Mouse (Mus musculus): ENCODE measurements around the gene Atp6v1a.

Atp6v1a gene

GRCm38 (mm10) chr16:44139536-44140185 is at the start of gene Atp6v1a, which contains the start of gene Naa50:
TSS of gene Atp6v1a (minus strand) at chr16:44139705.
TSS of gene Naa50 (plus strand) at chr16:44139830.
- peak; percentile 86 to 89 for DNase-seq (ENCODE audit: low spot score in 2 of 2)

DNA sequence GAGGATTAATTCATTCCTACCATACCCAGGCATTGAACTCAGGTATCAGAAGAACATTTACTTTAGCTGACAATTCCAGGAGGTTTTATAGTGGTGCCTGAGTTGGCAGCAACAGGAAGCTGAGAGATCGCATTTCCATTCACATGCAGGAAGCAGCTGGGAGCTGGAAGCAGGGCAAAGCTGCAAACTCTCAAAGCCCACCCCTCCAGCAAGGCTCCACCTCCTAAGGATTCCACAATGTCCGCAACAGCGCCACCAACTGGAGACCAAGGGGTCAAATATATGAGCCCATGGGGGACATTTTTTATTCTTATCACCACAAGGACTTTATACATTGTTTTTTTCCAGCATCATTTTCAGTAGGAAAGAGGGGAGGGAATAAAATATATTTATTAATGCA is 49.3 kb upstream of the Atp6v1a start:
- no peak for DNase-seq (ENCODE audit: low spot score in 2 of 2)

GRCm38 (mm10) chr16:44187172-44187571 is 47.7 kb upstream of the Atp6v1a start:
- no peak for DNase-seq (ENCODE audit: low spot score in 2 of 2)

- no peak for DNase-seq (ENCODE audit: low spot score in 2 of 2)
Observed at GRCm38 (mm10) chr16:44184769-44185168, 45.3 kb upstream of the Atp6v1a start.

- DNase-seq (ENCODE audit: low spot score in 2 of 2), result no peak
Observed at GRCm38 (mm10) chr16:44182597-44182996, 43.1 kb upstream of the Atp6v1a start.

DNA sequence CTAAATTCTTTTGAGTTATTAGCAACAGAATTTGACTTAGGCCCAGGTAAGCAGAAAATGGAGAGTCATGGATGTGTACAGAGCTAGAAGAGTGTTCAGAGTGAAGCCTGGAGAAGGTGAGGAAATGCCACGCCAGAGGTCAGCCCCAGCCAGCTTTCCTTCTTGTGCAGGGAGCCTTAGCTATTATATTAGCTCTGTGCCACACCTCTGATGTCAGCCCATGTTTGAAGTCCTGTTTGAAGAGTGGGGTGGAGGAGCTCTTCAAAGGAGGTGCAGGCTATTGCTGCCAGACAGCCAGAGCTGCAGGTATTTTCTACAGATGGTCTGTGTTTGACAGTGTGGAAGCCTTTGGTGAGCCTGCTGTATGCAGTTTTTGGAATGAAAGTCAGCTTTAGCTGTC is 39.0 kb upstream of the Atp6v1a start:
- no peak for DNase-seq (ENCODE audit: low spot score in 2 of 2)

GRCm38 (mm10) chr16:44176511-44176910 is 37.0 kb upstream of the Atp6v1a start:
- DNase-seq (ENCODE audit: low spot score in 2 of 2), result no peak

- DNase-seq (ENCODE audit: low spot score in 2 of 2), result no peak
Observed at GRCm38 (mm10) chr16:44175001-44175400, 35.5 kb upstream of the Atp6v1a start.

GRCm38 (mm10) chr16:44173966-44174530 is 34.5 kb upstream of the Atp6v1a start:
- no peak for DNase-seq (ENCODE audit: low spot score in 2 of 2)

- DNase-seq (ENCODE audit: low spot score in 2 of 2), result peak; percentile 26 to 40
Observed at GRCm38 (mm10) chr16:44173155-44173941, 33.8 kb upstream of the Atp6v1a start, which contains the start of gene Usf3. TSS of gene Usf3 (plus strand) at chr16:44173246.

GRCm38 (mm10) chr16:44172297-44173154 is 33.0 kb upstream of the Atp6v1a start:
- DNase-seq (ENCODE audit: low spot score in 2 of 2), result peak; percentile 97 to 98

GRCm38 (mm10) chr16:44168990-44169389 is 29.5 kb upstream of the Atp6v1a start:
- DNase-seq (ENCODE audit: low spot score in 2 of 2), result no peak

GRCm38 (mm10) chr16:44165182-44165581 is 25.7 kb upstream of the Atp6v1a start:
- no peak for DNase-seq (ENCODE audit: low spot score in 2 of 2)

DNA sequence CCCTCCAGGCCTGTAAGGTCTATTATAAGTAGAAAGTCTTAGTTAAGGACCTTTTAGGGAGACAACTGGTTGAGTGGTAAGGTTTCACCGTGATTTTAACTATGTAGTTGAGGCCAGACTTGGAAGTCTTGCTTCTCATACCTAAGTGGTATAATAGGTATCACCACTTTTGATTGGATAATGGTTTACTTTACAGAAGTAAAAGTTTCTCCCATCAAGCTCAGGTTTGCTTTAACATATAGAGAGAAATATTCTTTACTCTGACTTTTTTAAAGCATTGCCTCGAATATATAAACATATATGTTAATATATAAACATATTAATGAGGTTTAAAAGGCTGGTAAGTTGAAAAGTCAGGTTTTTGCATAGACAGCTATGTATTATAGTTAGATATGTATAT is 24.3 kb upstream of the Atp6v1a start:
- no peak for DNase-seq (ENCODE audit: low spot score in 2 of 2)

DNA sequence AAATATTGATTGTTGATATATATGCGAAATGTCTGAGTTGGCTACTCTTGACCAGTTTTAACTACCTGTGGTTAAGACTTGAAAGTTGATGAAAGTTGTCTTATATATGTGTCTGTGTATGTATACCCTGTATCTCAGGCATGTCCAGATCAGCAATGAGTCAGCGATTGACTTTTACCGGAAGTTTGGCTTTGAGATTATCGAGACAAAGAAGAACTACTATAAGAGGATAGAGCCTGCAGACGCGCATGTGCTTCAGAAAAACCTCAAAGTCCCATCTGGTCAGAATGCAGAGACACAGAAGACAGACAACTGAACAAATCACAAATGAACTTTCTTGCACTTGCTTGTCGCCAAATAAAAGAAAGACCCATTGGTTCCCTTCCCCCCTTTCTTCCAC is 19.8 kb upstream of the Atp6v1a start:
- DNase-seq (ENCODE audit: low spot score in 2 of 2), result no peak

DNA sequence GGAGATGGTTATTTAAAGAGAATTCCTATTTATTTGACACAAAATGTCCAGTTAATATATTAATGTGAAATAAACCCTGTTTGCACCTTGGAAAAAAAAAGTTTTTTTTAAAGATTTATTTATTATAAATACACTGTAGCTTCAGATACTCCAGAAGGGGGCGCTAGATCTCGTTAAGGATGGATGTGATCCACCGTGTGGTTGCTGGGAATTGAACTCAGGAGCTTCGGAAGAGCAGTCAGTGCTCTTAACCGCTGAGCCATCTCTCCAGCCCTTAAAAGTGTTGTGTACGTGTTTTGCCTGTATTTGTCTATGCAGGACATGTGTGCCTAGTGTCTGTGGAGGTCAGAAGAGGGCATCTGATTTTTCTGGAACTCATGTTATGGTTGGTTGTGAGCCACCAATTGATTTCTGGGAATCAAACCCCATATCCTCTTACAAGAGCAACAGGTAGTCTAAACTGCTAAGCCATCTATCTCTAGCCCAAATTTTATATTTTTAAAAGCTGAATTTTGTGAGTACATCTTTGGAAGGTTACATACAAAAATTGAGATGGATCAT is 15.1 kb upstream of the Atp6v1a start:
- no peak for DNase-seq (ENCODE audit: low spot score in 2 of 2)

GRCm38 (mm10) chr16:44149002-44149767 is 9.7 kb upstream of the Atp6v1a start:
- no peak for DNase-seq (ENCODE audit: low spot score in 2 of 2)

GRCm38 (mm10) chr16:44141483-44141882 is 2.0 kb upstream of the Atp6v1a start:
- no peak for DNase-seq (ENCODE audit: low spot score in 2 of 2)

- DNase-seq (ENCODE audit: low spot score in 2 of 2), result peak; percentile 49 to 71
Observed at GRCm38 (mm10) chr16:44140186-44140787, 782 bp upstream of the Atp6v1a start.

DNA sequence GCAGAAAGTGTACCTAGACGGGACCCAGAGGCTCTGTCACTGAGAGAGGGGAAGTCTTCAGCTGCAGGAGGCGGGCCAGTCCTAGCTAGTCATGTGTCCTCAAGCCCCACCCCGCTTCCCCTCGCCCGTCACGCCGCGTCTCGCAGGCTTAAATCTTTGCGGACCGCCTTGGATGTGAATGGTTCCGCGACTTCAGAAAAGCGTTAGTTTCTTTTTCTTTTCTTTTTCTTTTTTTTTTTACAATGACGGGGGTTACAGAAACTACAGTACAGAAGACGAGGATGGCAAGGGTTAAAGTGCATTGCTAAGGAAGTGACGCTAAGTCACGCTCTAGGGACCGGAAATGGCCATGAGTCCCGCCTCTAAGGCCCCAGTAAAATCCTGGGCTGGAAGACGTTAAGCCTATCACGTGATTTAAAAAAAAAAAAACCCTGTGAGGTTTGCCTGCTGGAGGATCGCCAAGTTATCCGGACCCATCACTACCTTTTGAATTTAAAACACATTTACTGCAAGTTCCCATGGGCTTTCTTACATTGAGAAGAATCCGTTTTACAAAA is 448 bp downstream of the Atp6v1a start:
- DNase-seq (ENCODE audit: low spot score in 2 of 2), result peak; percentile 86 to 87
